Mouse (Mus musculus): ENCODE measurements around the gene Gm5849. TPM values are rescaled to one million over a fixed set of nuclear protein-coding genes. Genes with fewer than 3 reads are reported as not detected.
"Not testable (repeated sequence)": the region's sequence is repeated elsewhere in the genome, so short reads cannot be mapped to it uniquely, and the experiment has no call there.

Gene Gm5849
- not detected in 2 replicates for polyA plus RNA-seq (2012; ENCODE audit: insufficient read depth, low replicate concordance)

GRCm38 (mm10) chr3:90777776-90778175 is at the start of gene Gm5849:
Gene Gm5849 (minus strand): TSS chr3:90777876.
- H3K27me3 ChIP-seq (replicated peaks); H3K36me3 ChIP-seq (replicated peaks; ENCODE audit: low read length); H3K4me3 ChIP-seq (replicated peaks); H3K9me3 ChIP-seq; H3K4me1 ChIP-seq: not testable (repeated sequence)

- no peaks in the 10 kb centered on the region for H3K36me3 ChIP-seq (replicated peaks; ENCODE audit: low read length)
- no peaks in the 10 kb centered on the region for H3K27me3 ChIP-seq (replicated peaks)
- no peak for TF ChIP-seq GATA1 (IDR thresholded peaks at IDR 0.05; ENCODE audit: borderline replicate concordance, low read length)
- no peak for TF ChIP-seq FLI1 (IDR thresholded peaks at IDR 0.05; ENCODE audit: low read length)
- no peaks in the 10 kb centered on the region for H3K4me1 ChIP-seq
- H3K4me3 ChIP-seq (replicated peaks): no peak overlapping the region
- H3K9me3 ChIP-seq: no peaks in the 10 kb centered on the region
These were observed 28.0 kb downstream of the Gm5849 start for GRCm38 (mm10) chr3:90749658-90750057.

- TF ChIP-seq GATA1 (IDR thresholded peaks at IDR 0.05; ENCODE audit: borderline replicate concordance, low read length) (no peak), FLI1 (IDR thresholded peaks at IDR 0.05; ENCODE audit: low read length) (no peak)
These were observed 51.1 kb downstream of the Gm5849 start, which contains the start of gene Pglyrp4 for GRCm38 (mm10) chr3:90726606-90727005. Gene Pglyrp4 (plus strand): TSS chr3:90726906.

More at GRCm38 (mm10) chr3:90726606-90727005, 51.1 kb downstream of the Gm5849 start, which contains the start of gene Pglyrp4:
- Histone ChIP-seq H3K27me3 (replicated peaks) (no peaks in the 10 kb centered on the region), H3K4me3 (replicated peaks) (no peak within 1 kb of the TSS), H3K36me3 (replicated peaks; ENCODE audit: low read length) (no peaks in the 10 kb centered on the region), H3K4me1 (no peaks in the 10 kb centered on the region), H3K9me3 (no peaks in the 10 kb centered on the region)

Other genes with a start within 250 kb of the Gm5849 start
- not detected in 2 replicates for gene S100a16, start 240.6 kb downstream of the Gm5849 start, polyA plus RNA-seq (2012; ENCODE audit: insufficient read depth, low replicate concordance)
- not detected in 2 replicates for gene S100a3, start 217.3 kb downstream of the Gm5849 start, polyA plus RNA-seq (2012; ENCODE audit: insufficient read depth, low replicate concordance)
- gene S100a2, start 187.6 kb downstream of the Gm5849 start, polyA plus RNA-seq (2012; ENCODE audit: insufficient read depth, low replicate concordance): not detected in 2 replicates
- not detected in 2 replicates for gene Gm42674, start 176.0 kb downstream of the Gm5849 start, polyA plus RNA-seq (2012; ENCODE audit: insufficient read depth, low replicate concordance)
- not detected in 2 replicates for gene S100a4, start 174.1 kb downstream of the Gm5849 start, polyA plus RNA-seq (2012; ENCODE audit: insufficient read depth, low replicate concordance)
- gene S100a5, start 169.4 kb downstream of the Gm5849 start, polyA plus RNA-seq (2012; ENCODE audit: insufficient read depth, low replicate concordance): not detected in 2 replicates
- gene S100a6, start 165.0 kb downstream of the Gm5849 start, polyA plus RNA-seq (2012; ENCODE audit: insufficient read depth, low replicate concordance): 1.3 TPM in 1 of 2 replicates, not detected in the other
- not detected in 2 replicates for gene S100a7a, start 123.9 kb downstream of the Gm5849 start, polyA plus RNA-seq (2012; ENCODE audit: insufficient read depth, low replicate concordance)
- 2.9 TPM in 1 of 2 replicates, not detected in the other for gene S100a8, start 108.9 kb downstream of the Gm5849 start, polyA plus RNA-seq (2012; ENCODE audit: insufficient read depth, low replicate concordance)
- gene S100a9, start 82.2 kb downstream of the Gm5849 start, polyA plus RNA-seq (2012; ENCODE audit: insufficient read depth, low replicate concordance): 33.8 TPM in 1 of 2 replicates, not detected in the other
- not detected in 2 replicates for gene Pglyrp4, start 51.0 kb downstream of the Gm5849 start, polyA plus RNA-seq (2012; ENCODE audit: insufficient read depth, low replicate concordance)